Mouse (Mus musculus) liver, adult 2 months (tissue): ENCODE measurements around the gene Heatr1.

Source experiments
- CTCF ChIP-seq: fragments of 200-500 bp; IDR thresholded peaks from 2 replicates; pipeline ENCODE4 v1.5.1; 2011; ENCODE audit warnings: low read depth, low read length, control low read depth
- POLR2A ChIP-seq: fragments of 200-500 bp; IDR thresholded peaks from 2 replicates; pipeline ENCODE4 v1.6.1; 2011; ENCODE audit warnings: low read length, control low read depth; ENCODE audit not compliant: insufficient read depth; ENCODE audit errors: extremely low read depth

GRCm38 (mm10) chr13:12384796-12385195 is 10.0 kb upstream of the Heatr1 start:
- no peak for TF ChIP-seq POLR2A
- TF ChIP-seq CTCF, result no peak
